Mouse (Mus musculus): ENCODE measurements around the gene Jak3.

GRCm38 (mm10) chr8:71680471-71680870, 4.4 kb downstream of the Jak3 start:
- TF ChIP-seq POLR2A (IDR thresholded peaks at IDR 0.05; ENCODE audit: insufficient read length, low read depth): no peak
- TF ChIP-seq POLR2AphosphoS2 (IDR thresholded peaks at IDR 0.05; ENCODE audit: insufficient read length, low read depth): no peak
- no peak for TF ChIP-seq CEBPB (IDR thresholded peaks at IDR 0.05; ENCODE audit: insufficient read depth, poor library complexity, severe bottlenecking)
- no peak for TF ChIP-seq USF1 (IDR thresholded peaks at IDR 0.05; ENCODE audit: low read depth)

All from myocyte (in vitro differentiated cells).